In the genomic region with DNA sequence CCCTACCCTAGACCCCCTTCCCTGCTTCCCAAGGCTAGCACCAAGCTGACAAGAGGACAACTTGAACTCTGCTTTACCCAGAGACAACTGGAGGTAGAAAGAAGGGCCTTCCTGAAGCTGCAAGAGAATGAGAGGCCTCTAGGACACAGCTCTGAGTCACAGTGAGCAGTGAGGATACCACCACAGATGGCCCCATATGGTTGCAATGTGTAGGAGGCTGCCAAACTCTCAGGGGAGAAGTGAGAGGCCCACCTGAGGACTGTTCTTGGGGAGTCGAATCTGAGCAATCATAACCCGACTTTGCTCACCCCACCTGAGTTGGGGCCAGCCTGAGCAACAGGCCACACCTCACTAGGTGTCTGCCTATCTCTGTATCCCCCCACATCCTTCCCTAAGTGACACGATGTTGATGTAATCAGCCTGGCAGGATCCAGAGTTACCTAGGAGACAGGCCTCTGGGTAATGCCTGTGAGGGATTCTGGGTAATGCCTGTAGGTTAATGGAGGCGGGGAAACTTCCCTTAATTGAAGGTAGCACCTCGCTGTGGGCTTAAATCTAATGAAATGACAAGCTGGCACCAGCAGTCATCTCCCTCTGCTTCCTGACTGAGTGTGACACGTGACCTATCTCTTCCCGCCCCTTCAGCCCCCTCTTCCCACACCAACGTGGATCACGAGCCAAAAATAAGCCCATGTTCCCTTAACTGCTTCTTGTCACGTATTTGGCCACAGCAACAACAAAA, we compare ENCODE assay signal across 19 mouse cellular contexts.
A peak's percentile ranks its signal among the peaks of the same experiment; 100 is the strongest.
DNase-seq lines count a peak whose midpoint lies in the region; ATAC-seq and TF ChIP-seq lines count a peak whose summit lies in the region.
"Had no signal": no experiment of that assay in that cellular context is flagged by ENCODE, and none has a peak within 500 bp of the region (broad histone marks: within the 10 kb centered on the region; RNA-seq: fewer than 3 reads in every experiment).

No protein-coding gene starts in this region.

- H3K36me3 ChIP-seq in embryonic facial prominence, embryonic 13.5 days, result no peaks in the 10 kb centered on the region
- no peaks in the 10 kb centered on the region for H3K36me3 ChIP-seq in embryonic facial prominence, embryonic 10.5 days (replicated peaks)
- H3K36me3 ChIP-seq in heart, postnatal 0 days (replicated peaks; ENCODE audit: control insufficient read depth, insufficient read depth, low read length), result no peaks in the 10 kb centered on the region
- H3K36me3 ChIP-seq: intestine, embryonic 15.5 days; midbrain, embryonic 13.5 days had no signal

- no peak overlapping the region for H3K4me3 ChIP-seq in embryonic facial prominence, embryonic 13.5 days
- H3K4me3 ChIP-seq in embryonic facial prominence, embryonic 10.5 days, result no peak overlapping the region
- no peak overlapping the region for H3K4me3 ChIP-seq in heart, postnatal 0 days (ENCODE audit: low read depth, low read length)
- H3K4me3 ChIP-seq: erythroblast, embryonic 14.5 days; intestine, embryonic 15.5 days; midbrain, embryonic 13.5 days had no signal

- 74% methylated on average over 10 of the region's 10 CpGs for WGBS in embryonic facial prominence, embryonic 13.5 days
- 81% methylated on average over 10 of the region's 10 CpGs for WGBS in embryonic facial prominence, embryonic 10.5 days
- 42% methylated on average over 10 of the region's 10 CpGs for WGBS in heart, postnatal 0 days

- H3K9me3 ChIP-seq in embryonic facial prominence, embryonic 13.5 days, result no peaks in the 10 kb centered on the region
- H3K9me3 ChIP-seq in embryonic facial prominence, embryonic 10.5 days, result no peaks in the 10 kb centered on the region
- H3K9me3 ChIP-seq in heart, postnatal 0 days (replicated peaks; ENCODE audit: control insufficient read depth, low read length), result no peaks in the 10 kb centered on the region
- H3K9me3 ChIP-seq: intestine, embryonic 15.5 days; midbrain, embryonic 13.5 days had no signal

- H3K4me1 ChIP-seq in embryonic facial prominence, embryonic 13.5 days, result peaks cover 60% of the 10 kb centered on the region
- H3K4me1 ChIP-seq in embryonic facial prominence, embryonic 10.5 days, result peaks cover 64% of the 10 kb centered on the region
- H3K4me1 ChIP-seq in heart, postnatal 0 days (ENCODE audit: control insufficient read depth, insufficient read depth), result peaks cover 24% of the 10 kb centered on the region

- no peak overlapping the region for H3K4me2 ChIP-seq in embryonic facial prominence, embryonic 13.5 days
- H3K4me2 ChIP-seq in heart, postnatal 0 days (ENCODE audit: low read depth, low read length), result no peak overlapping the region
- H3K4me2 ChIP-seq: intestine, embryonic 15.5 days; midbrain, embryonic 13.5 days had no signal

- no peak for TF ChIP-seq CTCF in heart, postnatal 0 days (IDR thresholded peaks at IDR 0.05; ENCODE audit: low read depth)

- H3K27me3 ChIP-seq in embryonic facial prominence, embryonic 13.5 days, result no peaks in the 10 kb centered on the region
- 0 out of 2 replicates have a peak, but pooled peaks cover 9% of the 10 kb centered on the region for H3K27me3 ChIP-seq in embryonic facial prominence, embryonic 10.5 days (replicated peaks; ENCODE audit: low read depth, poor library complexity, severe bottlenecking)
- H3K27me3 ChIP-seq in heart, postnatal 0 days (ENCODE audit: control insufficient read depth, insufficient read depth, low read length), result no peaks in the 10 kb centered on the region
- H3K27me3 ChIP-seq: intestine, embryonic 15.5 days; midbrain, embryonic 13.5 days had no signal

- no peak for TF ChIP-seq EP300 in heart, postnatal 0 days (IDR thresholded peaks at IDR 0.05; ENCODE audit: low read depth)

- ATAC-seq in embryonic facial prominence, embryonic 13.5 days (ENCODE audit: insufficient number of reproducible peaks, insufficient read depth, low FRiP score, low TSS enrichment, low read depth), result no peak
- peak; percentile 47; the same call in 1 of the 2 replicates for ATAC-seq in heart, postnatal 0 days (ENCODE audit: insufficient read depth, low read depth)
- peak; percentile 22; the same call in 1 of the 2 replicates for ATAC-seq in neutrophil, adult 5-6 weeks (ENCODE audit: extremely low read depth, insufficient number of reproducible peaks, low FRiP score, poor library complexity, severe bottlenecking)
- ATAC-seq: forebrain, postnatal 0 days; intestine, embryonic 15.5 days; midbrain, embryonic 13.5 days had no signal

- no peak overlapping the region for H3K9ac ChIP-seq in embryonic facial prominence, embryonic 13.5 days
- no peak overlapping the region for H3K9ac ChIP-seq in heart, postnatal 0 days (replicated peaks; ENCODE audit: low read depth, low read length)
- H3K9ac ChIP-seq: forebrain, postnatal 0 days; intestine, embryonic 15.5 days; midbrain, embryonic 13.5 days had no signal

- H3K27ac ChIP-seq in embryonic facial prominence, embryonic 13.5 days, result 0 out of 2 replicates have a peak overlapping the region, but pooled peaks have one; percentile 78
- no peak overlapping the region for H3K27ac ChIP-seq in embryonic facial prominence, embryonic 10.5 days (replicated peaks)
- H3K27ac ChIP-seq in heart, postnatal 0 days (ENCODE audit: low read depth), result no peak overlapping the region
- H3K27ac ChIP-seq: intestine, embryonic 15.5 days; kidney, postnatal 0 days; midbrain, embryonic 13.5 days; stomach, postnatal 0 days had no signal

- no peak for DNase-seq in embryonic facial prominence, embryonic 10.5 days (ENCODE audit: low spot score)
- peak; percentile 30 for DNase-seq in heart, postnatal 0 days (ENCODE audit: low spot score)
- no peak for DNase-seq in heart, postnatal 4 days
- DNase-seq in urinary bladder, adult 2 months (ENCODE audit: low spot score), result peak; percentile 11
- DNase-seq in urinary bladder, postnatal 10 days (ENCODE audit: low spot score), result no peak
- no peak for DNase-seq in cerebellum, postnatal 10 days
- DNase-seq: cerebellum, adult 2 months; forebrain, postnatal 0 days; gastrocnemius, postnatal 10 days; lung, adult 2 months; right cerebral cortex, adult 18-20 months; thymus, postnatal 4 days had no signal

Comparison
In these comparisons a context has a peak if more than half of its experiments do, and no peak if none do; other contexts are left out.
1. DNase-seq: peak in heart, postnatal 0 days (single experiment) and urinary bladder, adult 2 months (single experiment); none in embryonic facial prominence, embryonic 10.5 days (single experiment), heart, postnatal 4 days (single experiment), urinary bladder, postnatal 10 days (single experiment) and cerebellum, postnatal 10 days (0 of 2).